Mouse (Mus musculus) gonadal fat pad, adult 2 months (tissue): ENCODE data around the gene Olfr70. TPM values are rescaled to one million over a fixed set of nuclear protein-coding genes. Genes with fewer than 3 reads are reported as not detected.

Experiments used
- DNase-seq: peaks from one replicate; pipeline ENCODE4 v3.0.0-alpha.2; 2012; ENCODE audit warnings: low read depth
- polyA plus RNA-seq: library from polyadenylated mRNA; depleted of rRNA; stranded (reverse); fragments of >200 nt; gene quantifications from 2 replicates; pipeline ENCODE4 v1.2.3, GENCODE M21; 2012

The Olfr70 gene
- polyA plus RNA-seq, 1 experiment, result not detected

GRCm38 (mm10) chr4:43711821-43712220 lies 11.2 kb upstream of the Olfr70 start:
- no peak for DNase-seq

- DNase-seq, result no peak
Observed at GRCm38 (mm10) chr4:43709869-43710268, 9.3 kb upstream of the Olfr70 start, which contains the start of gene Olfr71. Olfr71 (minus strand) TSS chr4:43710255.

GRCm38 (mm10) chr4:43705991-43706390 lies 5.4 kb upstream of the Olfr70 start:
- DNase-seq, result no peak

- DNase-seq, result no peak
Observed at GRCm38 (mm10) chr4:43703851-43704250, 3.2 kb upstream of the Olfr70 start.

GRCm38 (mm10) chr4:43703439-43703838 lies 2.8 kb upstream of the Olfr70 start:
- no peak for DNase-seq

GRCm38 (mm10) chr4:43696561-43696960 lies 4.0 kb downstream of the Olfr70 start:
- DNase-seq, result no peak

- DNase-seq, result no peak
Observed at GRCm38 (mm10) chr4:43695249-43695671, 5.3 kb downstream of the Olfr70 start.

- DNase-seq, result no peak
Observed at GRCm38 (mm10) chr4:43694439-43695248, 6.0 kb downstream of the Olfr70 start.

GRCm38 (mm10) chr4:43693806-43694241 lies 6.8 kb downstream of the Olfr70 start:
- DNase-seq, result no peak

- no peak for DNase-seq
Observed at GRCm38 (mm10) chr4:43691026-43691425, 9.6 kb downstream of the Olfr70 start.

- DNase-seq, result no peak
Observed at GRCm38 (mm10) chr4:43690021-43690420, 10.6 kb downstream of the Olfr70 start.

GRCm38 (mm10) chr4:43679416-43680043 lies 21.1 kb downstream of the Olfr70 start:
- DNase-seq, result no peak

- DNase-seq, result no peak
Observed at GRCm38 (mm10) chr4:43678541-43678940, 22.1 kb downstream of the Olfr70 start.

GRCm38 (mm10) chr4:43675608-43676007 lies 25.0 kb downstream of the Olfr70 start:
- no peak for DNase-seq

GRCm38 (mm10) chr4:43674974-43675373 lies 25.6 kb downstream of the Olfr70 start:
- no peak for DNase-seq

- DNase-seq, result no peak
Observed at GRCm38 (mm10) chr4:43673703-43674102, 26.9 kb downstream of the Olfr70 start.

- DNase-seq, result no peak
Observed at GRCm38 (mm10) chr4:43672070-43672469, 28.5 kb downstream of the Olfr70 start.

GRCm38 (mm10) chr4:43669428-43669794 lies 31.2 kb downstream of the Olfr70 start:
- no peak for DNase-seq

GRCm38 (mm10) chr4:43668782-43669427 lies 31.7 kb downstream of the Olfr70 start, which contains the start of the genes Tmem8b and Fam221b:
Tmem8b (plus strand) TSS chr4:43668971.
Fam221b (minus strand) TSS chr4:43669145.
- no peak for DNase-seq

- no peak for DNase-seq
Observed at GRCm38 (mm10) chr4:43666412-43666811, 34.2 kb downstream of the Olfr70 start.

- DNase-seq, result no peak
Observed at GRCm38 (mm10) chr4:43657146-43657545, 43.5 kb downstream of the Olfr70 start.

GRCm38 (mm10) chr4:43656339-43657109 lies 44.1 kb downstream of the Olfr70 start, which contains the start of gene Hint2:
Hint2 (minus strand) TSS chr4:43656466.
- peak; percentile 86 for DNase-seq
